Mouse (Mus musculus) urinary bladder, postnatal 14 days (tissue): ENCODE data around the gene Gbp2.

Experiments used
- DNase-seq: peaks from one replicate; pipeline ENCODE4 v3.0.0; 2021; ENCODE audit warnings: low spot score

Gene Gbp2

DNA sequence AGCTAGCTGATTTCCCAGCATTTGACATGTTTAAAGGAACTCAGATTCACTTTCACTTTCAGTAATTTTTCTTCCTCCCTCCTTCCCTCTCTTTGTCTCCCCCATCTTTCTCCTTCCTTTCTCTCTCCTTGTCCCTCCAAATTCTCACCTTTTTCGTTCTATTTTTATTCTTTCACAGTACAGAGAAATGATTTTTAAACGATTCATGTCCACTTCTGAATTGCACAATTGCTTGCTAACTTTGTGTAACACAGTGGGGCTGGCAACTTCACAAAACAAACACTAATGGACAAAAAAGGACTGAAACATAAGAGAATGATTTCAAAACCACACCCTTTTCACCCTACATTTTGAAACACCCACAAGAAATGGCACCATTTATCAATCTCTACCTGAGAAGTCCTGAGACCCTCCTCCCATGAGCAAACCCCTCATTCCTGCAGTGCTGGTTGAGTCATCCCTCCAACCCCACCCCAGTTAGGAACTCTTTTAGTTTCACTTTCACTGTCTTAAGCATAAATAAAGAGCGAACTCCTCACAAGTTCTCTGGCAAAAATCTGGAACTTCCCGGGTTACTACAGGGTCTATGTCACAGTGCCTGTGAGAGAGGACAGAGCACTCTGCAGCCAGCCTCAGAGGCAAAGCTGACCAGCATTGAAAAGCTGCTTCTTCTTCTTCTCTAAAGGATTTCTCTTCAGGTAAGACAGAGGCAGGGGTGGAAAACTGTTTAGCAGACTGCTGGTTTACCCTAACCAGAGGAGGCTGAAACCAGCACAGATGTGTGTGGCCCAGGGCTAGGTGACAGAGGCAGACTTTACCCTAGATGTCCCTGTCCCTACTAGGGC, at the start of gene Gbp2:
Gene Gbp2, plus strand, starts transcription at position 492 of the 845 bp plus-strand sequence.
- DNase-seq: peak; percentile 38

GRCm38 (mm10) chr3:142570738-142571137, 49.7 kb upstream of the Gbp2 start:
- no peak for DNase-seq

DNA sequence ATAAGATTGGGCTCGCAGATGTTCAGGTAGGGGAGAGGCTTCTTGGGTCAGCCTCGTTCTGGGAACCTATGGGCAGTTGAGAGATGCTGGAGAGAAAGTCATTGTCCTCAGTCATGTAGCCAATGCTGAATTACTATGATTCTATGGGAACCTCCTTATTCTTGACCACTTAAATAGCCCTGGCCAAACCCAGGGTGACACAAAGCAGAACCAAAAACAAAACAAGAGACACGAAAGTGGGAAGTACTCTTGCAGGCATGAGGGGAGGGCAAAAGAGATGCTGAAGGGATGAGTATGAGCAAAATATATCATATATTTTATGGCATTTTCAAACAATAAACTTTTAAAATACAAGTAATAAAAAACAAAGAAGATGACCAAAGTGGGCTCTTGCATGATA, 43.3 kb upstream of the Gbp2 start:
- DNase-seq: no peak

DNA sequence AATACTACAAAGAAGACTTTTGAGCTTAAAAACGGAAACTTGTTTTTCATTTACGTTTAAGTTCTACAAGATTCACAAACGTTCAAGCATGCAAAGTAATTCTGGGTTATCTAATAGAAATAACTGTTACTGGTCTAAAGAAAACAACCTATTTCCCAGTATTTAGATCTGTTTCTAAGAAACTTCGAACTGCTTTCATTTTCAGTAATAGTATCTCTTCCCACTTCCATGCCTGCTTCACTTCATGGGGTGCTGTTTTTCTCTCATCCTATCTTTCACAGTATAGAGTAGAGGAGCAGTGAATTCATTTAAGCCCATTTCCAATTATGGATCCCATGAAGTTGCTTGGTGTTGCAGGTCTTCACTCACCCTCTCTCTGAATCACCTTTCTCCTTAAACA, 42.1 kb upstream of the Gbp2 start:
- DNase-seq: no peak

DNA sequence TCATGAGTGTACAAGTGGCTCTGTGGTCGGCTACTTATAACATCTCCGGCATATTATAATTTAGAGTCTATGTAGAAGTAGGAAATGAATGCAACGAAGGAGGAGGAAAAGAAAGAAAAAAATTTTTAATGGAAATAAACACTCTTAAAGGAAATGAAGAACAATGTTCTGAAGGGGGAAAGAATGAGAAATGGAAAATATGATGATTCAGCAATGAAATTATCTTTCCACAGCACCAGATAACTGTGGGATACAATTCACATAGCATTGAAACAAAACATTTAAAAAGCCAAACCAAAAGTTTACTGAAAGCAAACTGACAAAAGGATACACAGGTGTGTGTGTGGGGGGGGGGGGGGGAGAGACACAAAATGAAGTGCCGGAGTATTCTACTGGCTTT, 37.3 kb upstream of the Gbp2 start:
- DNase-seq: no peak

DNA sequence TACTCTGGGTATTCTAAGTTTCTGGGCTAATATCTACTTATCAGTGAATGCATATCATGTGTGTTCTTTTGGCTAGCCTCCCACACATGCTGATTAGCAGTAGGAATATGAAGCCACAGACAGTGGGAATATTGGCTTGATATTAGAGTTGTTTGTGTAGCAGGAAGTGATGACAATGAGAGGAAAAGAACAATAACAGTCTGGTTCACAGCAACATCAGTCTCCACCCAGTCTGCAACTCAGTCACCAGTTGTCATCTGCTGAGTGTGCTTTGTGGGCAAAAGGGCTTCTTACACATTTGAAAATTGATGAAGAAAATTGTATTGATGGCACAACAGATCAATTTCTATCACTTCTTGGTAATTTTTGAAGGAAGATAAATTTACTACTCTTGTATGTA, 33.0 kb upstream of the Gbp2 start:
- DNase-seq: no peak

DNA sequence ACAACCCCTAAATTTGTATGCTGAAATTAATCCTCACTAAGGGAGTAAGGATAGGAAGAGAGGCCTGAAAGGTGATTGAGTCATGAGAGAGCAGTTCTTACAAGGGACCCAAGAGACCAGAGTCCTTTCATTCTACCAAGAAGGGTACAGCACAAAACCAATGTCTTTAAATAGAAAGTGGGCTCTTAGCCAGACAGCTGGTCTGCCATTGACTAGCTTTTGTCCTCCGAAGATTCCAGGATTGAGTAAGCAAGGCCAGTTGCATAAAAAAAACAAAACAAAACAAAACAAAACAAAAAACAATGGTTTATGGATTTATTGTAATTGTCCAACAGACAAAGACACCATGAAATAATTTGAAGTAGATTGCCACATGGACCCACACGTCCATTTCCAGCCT, 31.5 kb upstream of the Gbp2 start:
- no peak for DNase-seq

DNA sequence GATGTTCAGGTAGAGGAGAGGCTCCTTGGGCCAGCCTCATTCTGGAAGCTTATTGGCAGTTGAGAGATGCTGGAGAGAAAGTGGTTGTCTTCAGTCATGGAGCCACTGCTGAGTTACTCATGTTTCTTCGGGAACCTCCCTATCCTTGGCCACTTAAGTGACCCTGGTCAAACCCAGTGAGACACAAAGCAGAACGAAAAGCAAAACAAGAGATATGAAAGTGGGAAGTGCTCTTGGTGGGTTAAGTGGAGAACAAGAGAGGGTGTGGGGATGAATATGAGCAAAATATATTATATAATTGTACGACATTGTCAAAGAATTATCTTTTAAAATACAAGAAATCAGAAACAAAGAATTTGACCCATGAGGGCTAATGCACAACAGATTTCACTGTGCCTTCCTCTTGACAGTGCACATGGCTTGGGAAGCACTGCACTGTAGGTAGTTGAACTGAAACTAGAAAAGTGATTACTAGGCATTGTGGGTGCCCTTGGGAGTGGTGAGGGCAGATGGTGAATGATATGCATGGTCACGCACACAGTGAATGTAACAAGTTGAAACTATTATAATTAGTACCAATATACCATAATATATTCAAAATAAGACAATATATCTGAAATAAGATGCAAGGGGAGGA, 29.9 kb upstream of the Gbp2 start:
- DNase-seq: no peak

DNA sequence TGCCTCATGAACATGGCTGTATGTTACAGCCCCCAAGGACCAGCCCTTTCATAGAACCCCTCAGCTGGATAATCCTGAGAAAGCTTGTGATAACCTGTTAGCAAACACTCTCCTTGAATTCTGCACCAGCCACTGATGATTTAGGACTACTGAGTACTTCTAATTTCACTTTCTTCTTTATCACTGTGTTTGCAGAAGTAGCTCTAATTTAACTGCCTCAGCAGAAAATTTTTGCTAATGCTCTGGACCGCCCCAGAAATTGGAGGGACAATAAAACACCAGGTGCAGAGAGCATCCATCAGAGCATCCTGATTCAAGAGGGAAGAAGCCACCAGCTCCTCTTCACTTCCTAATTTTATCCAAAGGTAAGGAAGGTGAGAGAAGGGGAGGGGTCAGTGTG, 25.9 kb upstream of the Gbp2 start, which contains the start of gene Gbp2b:
Gene Gbp2b, plus strand, starts transcription at position 301 of the 400 bp plus-strand sequence.
- DNase-seq: no peak

DNA sequence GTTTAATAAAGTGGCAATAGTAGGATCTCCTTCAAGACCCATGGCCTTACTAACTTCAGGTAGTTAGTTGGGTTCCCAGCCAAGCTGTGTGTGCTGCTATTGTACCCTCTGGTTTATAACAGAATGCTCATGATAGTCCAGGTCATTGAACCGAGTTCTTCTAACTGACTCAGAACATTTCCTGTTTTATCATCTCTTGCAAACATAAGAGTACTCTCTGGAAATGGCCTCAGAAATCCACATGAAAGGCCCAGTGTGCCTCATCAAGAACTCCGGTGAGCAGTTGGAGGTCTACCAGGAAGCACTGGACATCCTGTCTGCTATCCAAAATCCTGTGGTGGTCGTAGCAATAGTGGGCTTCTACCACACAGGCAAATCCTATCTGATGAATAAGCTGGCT, 22.5 kb upstream of the Gbp2 start:
- DNase-seq: no peak

GRCm38 (mm10) chr3:142601675-142602074, 18.7 kb upstream of the Gbp2 start:
- DNase-seq: no peak

GRCm38 (mm10) chr3:142618658-142619057, 1.7 kb upstream of the Gbp2 start:
- no peak for DNase-seq

- no peak for DNase-seq
Observed at GRCm38 (mm10) chr3:142619606-142620005, 796 bp upstream of the Gbp2 start.

GRCm38 (mm10) chr3:142620956-142621562, 657 bp downstream of the Gbp2 start:
- no peak for DNase-seq

DNA sequence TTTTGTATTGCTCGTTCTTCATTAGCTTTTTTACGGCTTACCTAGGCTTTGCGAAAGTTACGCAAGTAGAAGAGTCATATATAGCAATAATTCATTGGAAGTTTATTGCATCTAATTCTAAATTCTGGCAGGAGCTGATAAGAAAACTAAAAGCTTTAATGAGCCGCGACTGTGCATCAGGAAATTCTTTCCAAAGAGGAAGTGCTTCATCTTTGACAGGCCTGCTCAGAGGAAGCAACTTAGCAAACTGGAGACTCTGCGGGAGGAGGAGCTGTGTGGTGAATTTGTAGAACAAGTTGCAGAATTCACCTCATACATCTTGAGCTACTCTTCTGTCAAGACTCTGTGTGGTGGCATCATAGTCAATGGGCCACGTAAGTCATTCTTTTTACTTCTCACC, 10.0 kb downstream of the Gbp2 start:
- no peak for DNase-seq

DNA sequence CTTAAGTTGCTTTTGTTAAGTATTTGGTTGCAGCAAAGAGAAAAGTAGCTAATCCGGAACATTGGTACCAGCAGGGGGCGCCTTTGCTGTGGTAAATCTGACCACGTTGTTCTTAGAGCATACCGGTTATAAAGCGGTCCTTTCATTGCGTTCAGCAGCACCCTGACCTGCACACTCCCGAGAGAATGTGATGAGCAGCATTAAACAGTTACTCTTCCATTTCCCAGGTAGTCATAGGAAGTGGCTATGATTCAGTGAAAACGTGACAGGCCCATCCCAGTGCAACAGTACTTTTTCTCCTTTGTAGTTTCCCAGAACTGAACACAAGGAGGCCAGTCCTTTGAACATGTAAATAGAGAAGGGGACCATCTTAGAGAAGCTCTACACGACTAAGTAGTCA, 19.8 kb downstream of the Gbp2 start:
- peak; percentile 72 for DNase-seq

DNA sequence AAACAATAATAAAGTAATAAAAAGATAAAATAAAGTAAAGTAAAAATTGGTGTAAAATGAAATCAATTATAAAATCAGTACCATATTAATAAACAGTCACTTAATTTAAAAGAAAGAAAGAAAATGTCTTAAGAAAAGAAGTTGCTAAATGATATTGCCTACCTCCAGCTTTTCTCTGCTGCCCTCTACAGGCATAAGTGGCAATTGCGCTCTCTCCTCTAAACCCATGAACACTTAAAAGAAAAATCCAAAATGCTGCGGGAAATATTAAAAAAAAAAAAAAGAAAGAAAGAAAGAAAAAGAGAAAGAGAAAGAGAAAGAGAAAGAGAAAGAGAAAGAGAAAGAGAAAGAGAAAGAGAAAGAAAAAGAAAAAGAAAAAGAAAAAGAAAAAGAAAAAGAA, 25.5 kb downstream of the Gbp2 start:
- peak; percentile 77 for DNase-seq

- DNase-seq: peak; percentile 14
Observed at GRCm38 (mm10) chr3:142647836-142648235, 27.4 kb downstream of the Gbp2 start.

GRCm38 (mm10) chr3:142650205-142650604, 29.8 kb downstream of the Gbp2 start:
- no peak for DNase-seq

DNA sequence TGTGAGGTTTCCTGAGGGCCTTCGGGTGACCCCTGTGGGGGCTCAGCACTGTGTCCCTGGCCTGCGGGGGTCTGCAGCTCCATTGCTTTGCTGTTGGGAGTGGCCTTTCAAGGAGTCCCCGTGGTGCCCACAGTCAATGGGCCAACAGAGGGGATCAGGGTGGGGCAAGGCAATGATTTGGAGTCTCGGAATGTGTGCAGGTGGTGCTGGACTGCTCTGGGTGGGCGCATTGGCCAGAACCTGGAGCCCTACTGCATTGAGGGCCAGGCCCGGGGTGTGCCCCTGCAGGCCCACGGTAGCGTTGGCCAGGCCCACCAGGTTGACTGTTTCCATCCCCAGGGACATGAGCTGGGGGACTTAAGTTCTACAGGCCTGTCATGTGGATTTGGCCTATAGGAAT, 44.3 kb downstream of the Gbp2 start:
- no peak for DNase-seq

DNA sequence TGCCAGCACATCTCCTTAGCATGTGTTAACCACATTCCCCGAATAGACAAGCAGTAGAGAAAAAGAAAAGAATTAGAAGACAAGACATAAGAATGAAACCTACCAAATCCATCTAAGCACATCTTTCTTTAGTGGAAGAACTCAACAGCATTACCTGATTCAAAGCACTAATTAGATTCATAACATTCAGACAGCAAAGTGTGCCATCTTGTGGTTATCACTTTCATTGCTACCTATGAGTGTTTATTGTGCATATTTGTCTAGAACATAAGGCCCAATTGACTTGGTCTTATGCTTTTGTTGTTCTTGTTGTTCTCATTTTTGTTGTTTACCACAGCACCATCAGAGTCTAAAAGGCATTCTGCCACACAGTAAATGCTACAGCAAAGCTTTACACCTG, 54.2 kb downstream of the Gbp2 start:
- DNase-seq: no peak
